Mouse (Mus musculus) MEL (cell line): ENCODE measurements around the gene Psme4. TPM values are rescaled to one million over a fixed set of nuclear protein-coding genes. Genes with fewer than 3 reads are reported as not detected.

Experiments used
- DNase-seq: peaks from one replicate; pipeline ENCODE4 v3.0.0; 2011; ENCODE audit warnings: low read depth, low spot score
- H3K27ac ChIP-seq: 2 replicates; pipeline ENCODE4 v1.5.1; 2012; ENCODE audit warnings: low read depth, mild to moderate bottlenecking, control low read depth, low read length, moderate library complexity; ENCODE audit not compliant: control insufficient read depth
- H3K27me3 ChIP-seq, 2 experiments: fragments of 150-350 bp in 1 of 2; sonication (generic) in 1 of 2; 2 replicates each; pipeline ENCODE4 v1.6.1; 2012; ENCODE audit warnings: low read length in 2 of 2, mild to moderate bottlenecking in 2 of 2, improper control_type of control experiment in 1 of 2, moderate library complexity in 1 of 2; ENCODE audit not compliant: insufficient read depth in 2 of 2, control insufficient read depth in 1 of 2
- H3K36me3 ChIP-seq, 2 experiments: 2 replicates each; pipeline ENCODE4 v1.6.1; 2012 to 2014; ENCODE audit warnings: low read length in 2 of 2, improper control_type of control experiment in 1 of 2, inconsistent platforms in 1 of 2, mild to moderate bottlenecking in 1 of 2; ENCODE audit not compliant: insufficient read depth in 2 of 2, control insufficient read depth in 1 of 2
- H3K4me1 ChIP-seq, 2 experiments: fragments of 150-350 bp in 1 of 2; sonication (generic) in 1 of 2; 2 replicates each; pipeline ENCODE4 v1.6.1; 2012; ENCODE audit warnings: low read length in 2 of 2, improper control_type of control experiment in 1 of 2, mild to moderate bottlenecking in 1 of 2; ENCODE audit not compliant: insufficient read depth in 2 of 2, control insufficient read depth in 1 of 2
- H3K4me3 ChIP-seq, 2 experiments: fragments of 150-350 bp in 1 of 2; sonication (generic) in 1 of 2; 2 replicates each; pipeline ENCODE4 v1.5.1; 2012; ENCODE audit warnings: low read depth in 2 of 2, low read length in 2 of 2, mild to moderate bottlenecking in 2 of 2, moderate library complexity in 2 of 2, control low read depth in 1 of 2, improper control_type of control experiment in 1 of 2; ENCODE audit not compliant: control insufficient read depth in 1 of 2, insufficient read depth in 1 of 2
- H3K79me2 ChIP-seq: 2 replicates; pipeline ENCODE4 v1.6.1; 2012; ENCODE audit warnings: mild to moderate bottlenecking, low read length, moderate library complexity; ENCODE audit not compliant: control insufficient read depth, poor library complexity, insufficient read depth
- H3K9ac ChIP-seq: 2 replicates; pipeline ENCODE4 v1.6.1; 2012; ENCODE audit warnings: low read depth, mild to moderate bottlenecking, control low read depth, low read length, moderate library complexity; ENCODE audit not compliant: control insufficient read depth, poor library complexity, severe bottlenecking
- H3K9me3 ChIP-seq: fragments of 150-350 bp; sonication (generic); replicated peaks from 2 replicates; pipeline ENCODE4 v1.6.1; 2012; ENCODE audit warnings: mild to moderate bottlenecking, low read length, improper control_type of control experiment, moderate library complexity; ENCODE audit not compliant: insufficient read depth
- CHD1 ChIP-seq: IDR thresholded peaks from 2 replicates; pipeline ENCODE4 v1.6.1; 2012; ENCODE audit warnings: low read depth, mild to moderate bottlenecking, inconsistent platforms, low read length, improper control_type of control experiment
- CHD2 ChIP-seq: IDR thresholded peaks from 2 replicates; pipeline ENCODE4 v1.6.1; 2011; ENCODE audit warnings: low read length, improper control_type of control experiment
- E2F4 ChIP-seq: IDR thresholded peaks from 2 replicates; pipeline ENCODE4 v1.6.1; 2011; ENCODE audit warnings: low read depth, low read length, improper control_type of control experiment, borderline replicate concordance
- ELF1 ChIP-seq: IDR thresholded peaks from 2 replicates; pipeline ENCODE4 v1.6.1; 2014; ENCODE audit warnings: low read depth, mild to moderate bottlenecking, inconsistent platforms, low read length, improper control_type of control experiment, moderate library complexity
- ETS1 ChIP-seq: IDR thresholded peaks from 2 replicates; pipeline ENCODE4 v1.6.1; 2012; ENCODE audit warnings: low read depth, mild to moderate bottlenecking, inconsistent platforms, low read length, improper control_type of control experiment, moderate library complexity
- JUND ChIP-seq: IDR thresholded peaks from 2 replicates; pipeline ENCODE4 v1.6.1; 2011; ENCODE audit warnings: low read depth, mild to moderate bottlenecking, improper control_type of control experiment, low read length
- KAT2A ChIP-seq: conservative IDR thresholded peaks from 2 replicates; pipeline ENCODE4 v1.6.1; 2012; ENCODE audit warnings: low read depth, low read length, improper control_type of control experiment, inconsistent platforms
- MAFK ChIP-seq: IDR thresholded peaks from 2 replicates; pipeline ENCODE4 v1.6.1; 2011; ENCODE audit warnings: low read depth, mild to moderate bottlenecking, low read length, improper control_type of control experiment, borderline replicate concordance
- MEF2A ChIP-seq: IDR thresholded peaks from 2 replicates; pipeline ENCODE4 v1.6.1; 2014; ENCODE audit warnings: low read depth, mild to moderate bottlenecking, inconsistent platforms, low read length, improper control_type of control experiment; ENCODE audit not compliant: poor library complexity, insufficient replicate concordance, severe bottlenecking; ENCODE audit errors: extremely low read depth
- MYB ChIP-seq: IDR thresholded peaks from 2 replicates; pipeline ENCODE4 v1.6.1; 2011; ENCODE audit warnings: mild to moderate bottlenecking, low read depth, low read length, improper control_type of control experiment
- POLR2AphosphoS2 ChIP-seq: IDR thresholded peaks from 2 replicates; pipeline ENCODE4 v1.6.1; 2011; ENCODE audit warnings: low read length, improper control_type of control experiment
- SIN3A ChIP-seq: IDR thresholded peaks from 2 replicates; pipeline ENCODE4 v1.6.1; 2012; ENCODE audit warnings: low read length, improper control_type of control experiment, inconsistent platforms
- SMC3 ChIP-seq: IDR thresholded peaks from 2 replicates; pipeline ENCODE4 v1.6.1; 2011; ENCODE audit warnings: low read depth, low read length, improper control_type of control experiment
- TBP ChIP-seq: IDR thresholded peaks from 2 replicates; pipeline ENCODE4 v1.8.0; 2011; ENCODE audit warnings: low read depth, low read length, improper control_type of control experiment
- ZC3H11A ChIP-seq: IDR thresholded peaks from 2 replicates; pipeline ENCODE4 v1.6.1; 2012; ENCODE audit warnings: low read depth, mild to moderate bottlenecking, inconsistent platforms, low read length, improper control_type of control experiment
- ZKSCAN1 ChIP-seq: IDR thresholded peaks from 2 replicates; pipeline ENCODE4 v1.6.1; 2012; ENCODE audit warnings: low read depth, mild to moderate bottlenecking, inconsistent platforms, low read length, improper control_type of control experiment, moderate library complexity
- polyA plus RNA-seq, 2 experiments: library from polyadenylated mRNA; stranded (reverse) in 1 of 2; unstranded in 1 of 2; fragments of >175 nt in 1 of 2; fragments of >200 nt in 1 of 2; gene quantifications; 2 replicates each; pipeline versions ENCODE4 v1.2.1 to v1.2.4; 2012; ENCODE audit warnings: low replicate concordance in 2 of 2, low read depth in 1 of 2; ENCODE audit not compliant: insufficient read length in 2 of 2, insufficient read depth in 1 of 2, missing spikeins in 1 of 2
- total RNA-seq: library from RNA; depleted of rRNA; stranded (reverse); fragments of 300-350 nt; gene quantifications from 2 replicates; pipeline ENCODE4 v1.2.3, GENCODE M21; 2012

Psme4 gene
- total and polyA plus RNA-seq, 3 experiments: 42.5 to 96.4 (median 45.6) TPM

DNA sequence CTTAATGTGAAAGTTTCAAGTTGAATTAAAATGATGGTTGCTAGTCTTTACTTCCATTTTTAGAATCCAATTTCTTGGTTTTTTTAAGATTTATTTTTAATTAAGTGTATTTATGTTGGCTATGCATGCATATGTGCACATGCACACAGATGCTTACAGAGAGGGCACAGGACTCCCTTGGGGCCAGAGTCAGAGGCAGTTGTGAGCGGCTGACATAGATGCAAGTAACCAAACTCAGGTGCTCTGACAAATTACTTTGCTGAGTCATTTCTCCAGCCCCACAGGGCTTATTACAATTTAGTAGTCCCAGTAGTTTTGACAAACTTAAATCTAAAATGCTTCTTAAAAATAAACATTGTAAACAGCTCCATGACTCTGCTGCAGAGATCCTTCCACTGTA, 10.1 kb downstream of the Psme4 start:
- no peaks in the 10 kb centered on the region for H3K27me3 ChIP-seq
- no peak overlapping the region for H3K4me3 ChIP-seq
- H3K9me3 ChIP-seq: no peaks in the 10 kb centered on the region
- no peak overlapping the region for H3K9ac ChIP-seq
- TF ChIP-seq CHD2 (no peak), MYB (no peak), SMC3 (no peak), CHD1 (no peak), ZKSCAN1 (no peak), KAT2A (no peak), POLR2AphosphoS2 (no peak)
- DNase-seq: no peak
- H3K36me3 ChIP-seq: peaks cover 4 to 19% of the 10 kb centered on the region in 2 experiments
- H3K79me2 ChIP-seq: peaks cover 49% of the 10 kb centered on the region
- H3K4me1 ChIP-seq: peaks cover 2 to 9% of the 10 kb centered on the region in 2 experiments
- no peak overlapping the region for H3K27ac ChIP-seq

DNA sequence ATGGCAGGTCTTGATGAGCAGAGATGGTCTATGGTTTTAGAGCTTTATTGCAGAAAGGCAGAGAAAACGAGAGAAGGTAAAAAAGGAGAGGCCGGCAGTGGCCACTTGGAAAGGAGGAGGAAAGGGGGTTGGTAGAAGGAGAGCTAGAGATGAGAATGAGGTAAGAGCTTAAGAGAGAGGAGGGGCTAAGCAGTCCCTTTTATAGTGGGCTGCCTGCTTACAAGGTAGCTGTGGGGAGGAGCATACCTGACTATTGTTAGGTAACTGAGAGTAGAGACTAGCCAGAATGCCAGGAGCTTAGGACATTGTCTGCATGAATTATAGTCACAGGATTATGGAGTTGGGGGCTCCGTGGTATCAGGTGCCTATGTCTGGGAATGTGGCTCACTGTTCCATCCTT, 14.0 kb downstream of the Psme4 start:
- H3K9ac ChIP-seq: no peak overlapping the region
- TF ChIP-seq CHD1 (no peak), E2F4 (no peak), KAT2A (no peak), ELF1 (no peak), ZC3H11A (no peak), MAFK (no peak), TBP (no peak), JUND (no peak), MEF2A (no peak), ETS1 (no peak), SIN3A (no peak)
- TF ChIP-seq, all 39 proteins: peak for 0

More for the DNA sequence above, 14.0 kb downstream of the Psme4 start:
- no peak for DNase-seq
- H3K36me3 ChIP-seq: peaks cover 4 to 5% of the 10 kb centered on the region in 2 experiments
- peaks cover 25% of the 10 kb centered on the region for H3K79me2 ChIP-seq
- no peak overlapping the region for H3K27ac ChIP-seq
- no peaks in the 10 kb centered on the region for H3K27me3 ChIP-seq
- no peak overlapping the region for H3K4me3 ChIP-seq
- H3K4me1 ChIP-seq: no peaks in the 10 kb centered on the region; a peak in 2 of 4 replicates
- no peaks in the 10 kb centered on the region for H3K9me3 ChIP-seq
